Mouse (Mus musculus) testis, adult 2 months (tissue): ENCODE measurements around the gene Gab2.

Experiments used
- CTCF ChIP-seq: fragments of 200-500 bp; IDR thresholded peaks from 2 replicates; pipeline ENCODE4 v1.5.1; 2012; ENCODE audit warnings: low read depth, mild to moderate bottlenecking, inconsistent platforms, low read length, moderate library complexity; ENCODE audit not compliant: control insufficient read depth, insufficient read depth, insufficient replicate concordance
- POLR2A ChIP-seq: fragments of 200-500 bp; IDR thresholded peaks from 2 replicates; pipeline ENCODE4 v1.6.1; 2012; ENCODE audit warnings: low read depth, mild to moderate bottlenecking, inconsistent platforms, low read length, moderate library complexity; ENCODE audit not compliant: control insufficient read depth

- TF ChIP-seq POLR2A (no peak), CTCF (no peak)
Measured at GRCm38 (mm10) chr7:97302261-97302660, 220.9 kb downstream of the Gab2 start.
